Mouse (Mus musculus): Measurements from ENCODE around the gene Zfp553. TPM values are rescaled to one million over a fixed set of nuclear protein-coding genes. Genes with fewer than 3 reads are reported as not detected.
A peak's percentile ranks its signal among the peaks of the same experiment; 100 is the strongest.

Zfp553 gene
- total RNA-seq (2021), result 10 to 100 TPM in 1 of 2 experiments, 1 to 10 TPM in 1; 9.2 to 10.8 TPM

DNA sequence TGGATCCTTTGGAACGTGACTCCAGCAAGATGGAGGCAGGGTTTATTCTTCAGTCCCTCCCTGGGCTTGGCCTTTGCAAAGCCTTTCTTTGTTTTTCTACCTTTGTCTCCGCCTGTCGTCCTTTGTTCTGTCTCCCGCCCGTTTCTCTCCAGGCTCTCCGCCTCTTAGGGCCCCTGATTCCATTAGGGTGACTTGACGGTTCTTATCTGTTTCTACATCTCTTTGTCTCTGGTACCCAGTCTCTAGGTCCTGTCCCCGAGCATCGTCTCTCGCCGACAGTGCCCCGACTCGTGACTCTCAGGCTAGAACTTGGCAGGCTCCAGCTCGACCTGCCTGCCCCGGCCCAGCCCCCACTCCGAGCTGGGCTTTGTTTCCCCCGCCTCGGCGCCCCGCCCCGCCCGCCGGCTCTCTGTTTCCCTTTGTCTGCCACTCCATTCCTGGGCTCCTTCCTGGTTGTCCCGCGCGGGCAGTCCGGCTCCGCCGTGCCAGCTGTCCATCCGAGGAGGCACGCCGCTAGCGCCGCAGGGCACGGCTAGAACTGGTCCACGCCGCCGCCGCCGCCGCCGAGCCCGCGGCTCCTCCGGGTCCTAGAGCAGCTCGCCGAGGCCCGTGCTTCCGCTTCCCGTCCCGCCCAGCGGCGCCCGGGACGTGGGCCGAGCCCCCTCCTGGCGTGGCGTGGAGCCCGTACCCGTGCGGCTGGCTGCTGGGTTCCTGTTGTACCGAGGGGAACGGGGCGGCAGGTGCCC is at the start of gene Zfp553, which contains the start of gene Sept1:
Gene Zfp553 (plus strand): TSS at position 440 of the 746 bp plus-strand sequence.
Gene Sept1 (minus strand): TSS at position 509 of the 746 bp plus-strand sequence.
- peak; percentile 85 for DNase-seq

DNA sequence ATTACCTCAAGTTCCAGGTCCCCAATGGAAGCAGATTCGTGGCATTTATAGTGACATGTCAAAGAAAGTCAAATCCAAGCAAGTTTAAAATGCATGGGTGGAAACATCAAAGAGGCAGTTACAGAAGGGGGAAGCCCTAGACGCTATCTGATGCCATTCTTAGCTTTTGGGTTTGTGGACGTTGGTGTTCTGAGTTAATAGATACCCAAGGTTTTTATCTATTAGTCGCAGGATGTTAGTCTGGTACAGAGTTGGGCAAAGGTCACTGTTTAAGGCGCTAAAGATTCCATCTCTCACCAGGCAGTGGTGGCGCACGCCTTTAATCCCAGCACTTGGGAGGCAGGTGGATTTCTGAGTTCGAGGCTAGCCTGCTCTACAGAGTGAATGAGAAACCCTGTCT is 49.5 kb upstream of the Zfp553 start:
- no peak for DNase-seq

DNA sequence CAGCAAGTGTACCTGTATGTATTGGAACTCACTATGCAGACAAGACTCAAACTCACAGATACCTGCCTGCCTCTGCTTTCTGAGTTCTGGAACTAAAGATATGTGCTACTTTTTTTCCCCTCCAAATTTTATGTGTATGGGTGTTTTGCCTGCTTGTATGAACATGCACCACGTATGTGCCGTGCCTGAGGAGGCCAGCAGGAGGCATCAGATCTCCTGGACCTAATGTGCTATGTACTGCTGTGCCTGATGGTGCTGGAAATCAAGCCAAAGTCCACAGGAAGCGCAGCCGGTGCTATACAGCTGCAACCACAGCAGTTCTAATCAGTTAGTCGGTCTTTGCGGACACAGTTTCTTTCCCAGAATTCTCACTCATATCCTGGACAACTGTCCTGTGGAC is 49.0 kb upstream of the Zfp553 start:
- peak; percentile 51 for DNase-seq

DNA sequence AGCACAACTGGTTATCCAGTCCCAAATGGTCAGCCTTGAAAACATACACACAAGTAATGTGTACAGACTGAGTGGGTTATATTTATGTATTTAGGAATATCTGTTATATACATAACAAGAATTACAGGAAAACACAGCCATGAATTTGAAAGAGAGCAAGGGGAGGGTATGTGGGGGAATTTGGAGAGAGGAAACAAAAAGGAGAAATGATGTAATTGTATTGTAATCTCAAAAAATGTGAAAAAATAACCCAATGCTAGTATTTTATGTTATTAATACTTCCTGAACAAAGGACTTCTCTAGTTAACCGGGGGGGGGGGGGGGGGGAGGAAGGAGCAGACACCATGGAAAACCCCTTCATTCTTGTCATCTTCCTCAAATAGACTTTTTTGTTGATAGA is 48.1 kb upstream of the Zfp553 start:
- no peak for DNase-seq

DNA sequence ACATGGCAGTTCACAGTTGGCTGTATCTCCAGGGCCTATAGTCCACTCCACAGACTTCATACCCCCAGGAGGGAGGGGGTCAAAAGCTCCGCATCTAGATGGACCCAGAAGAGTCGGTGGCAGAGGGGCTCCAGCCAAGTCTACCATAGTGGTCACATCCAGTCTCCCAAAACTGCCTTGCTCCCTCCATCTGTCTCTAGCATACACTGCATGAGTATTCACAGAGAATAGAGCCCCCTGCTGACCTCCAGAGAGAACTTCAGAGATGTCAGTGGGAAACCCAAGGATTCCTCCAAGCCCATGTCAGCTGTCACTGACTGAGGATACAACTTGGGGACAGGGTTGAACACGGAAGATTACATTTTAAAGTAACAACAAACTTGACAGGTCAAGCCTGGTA is 47.3 kb upstream of the Zfp553 start:
- DNase-seq, result no peak

DNA sequence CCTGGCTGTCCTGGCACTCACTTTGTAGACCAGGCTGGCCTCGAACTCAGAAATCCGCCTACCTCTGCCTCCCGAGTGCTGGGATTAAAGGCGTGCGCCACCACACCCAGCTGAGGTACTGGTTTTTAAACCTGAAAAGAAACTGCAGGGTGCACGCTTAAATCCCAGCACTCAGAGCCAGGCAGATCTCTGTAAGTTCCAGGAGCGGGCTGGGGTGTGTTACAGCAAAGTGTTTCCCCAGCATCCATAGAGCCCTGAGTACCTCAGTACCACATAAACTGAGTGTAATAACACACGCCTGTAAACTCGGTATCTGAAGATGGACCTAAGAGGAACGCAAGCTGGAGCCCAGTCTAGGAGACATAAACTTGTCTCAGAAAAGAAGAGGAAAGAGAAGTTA is 45.5 kb upstream of the Zfp553 start:
- DNase-seq, result no peak

DNA sequence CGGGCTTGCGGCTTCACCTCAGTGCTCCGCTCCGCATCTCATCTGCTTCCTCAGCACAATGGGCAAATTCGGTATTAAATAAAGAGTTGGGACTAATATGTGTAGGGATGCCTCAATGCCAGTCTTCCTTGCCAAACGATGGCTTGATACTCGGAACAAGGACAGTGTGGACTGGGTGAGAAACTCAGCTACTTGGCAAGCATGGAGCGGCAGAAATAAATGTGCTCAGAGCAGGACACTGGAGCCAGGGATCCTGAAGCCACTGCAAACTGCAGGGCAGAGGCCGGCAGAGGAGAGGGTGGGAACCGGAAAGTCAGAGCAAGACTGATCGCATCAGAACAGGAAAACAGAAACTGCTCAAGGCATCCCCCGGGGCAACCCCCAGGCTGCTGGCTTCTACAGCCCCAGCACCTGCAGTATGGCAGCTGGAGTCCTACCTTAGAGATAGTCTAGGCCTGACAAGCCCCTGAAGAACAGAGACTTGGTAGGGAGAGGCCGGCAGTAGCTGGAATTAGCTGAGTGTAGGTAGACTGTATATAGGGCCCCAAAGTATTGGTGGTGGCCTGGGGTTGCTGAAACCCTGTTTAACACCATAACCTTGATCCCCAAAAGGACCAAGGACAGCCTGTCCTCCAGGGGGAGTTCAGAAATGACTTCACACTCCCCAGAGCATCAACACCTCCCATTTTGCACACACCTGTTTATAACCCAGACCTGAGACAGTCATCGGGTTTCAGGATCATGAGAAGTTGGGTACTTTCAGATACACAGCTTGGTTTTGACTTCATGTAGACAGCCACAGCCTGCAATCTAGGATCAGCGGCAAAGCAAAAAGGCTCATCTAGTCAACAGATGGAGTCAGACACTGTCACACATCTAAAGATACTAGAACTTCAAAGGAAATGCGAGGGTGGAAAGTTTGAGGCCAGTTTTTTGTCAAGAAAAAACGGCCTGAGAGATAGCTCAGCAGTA is 44.3 kb upstream of the Zfp553 start:
- no peak for DNase-seq

DNA sequence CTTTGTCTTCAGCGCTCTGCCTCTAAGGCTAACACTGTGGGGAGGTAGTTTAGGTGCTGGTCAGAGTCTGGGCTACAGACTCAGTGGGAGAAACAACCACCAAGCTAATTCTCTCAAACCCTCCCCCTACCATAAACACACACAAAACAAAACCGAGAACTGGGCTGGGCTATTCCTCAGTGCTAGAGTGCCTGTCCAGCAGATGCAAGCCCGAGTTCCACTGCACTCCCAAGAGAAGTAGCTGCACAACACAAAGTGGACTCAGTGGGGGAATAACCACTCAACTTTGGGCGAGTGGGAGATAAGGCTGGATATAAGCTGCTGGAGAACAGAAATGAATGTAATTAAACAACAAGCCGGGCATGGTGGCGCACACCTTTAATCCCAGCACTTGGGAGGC is 42.2 kb upstream of the Zfp553 start:
- DNase-seq, result no peak

DNA sequence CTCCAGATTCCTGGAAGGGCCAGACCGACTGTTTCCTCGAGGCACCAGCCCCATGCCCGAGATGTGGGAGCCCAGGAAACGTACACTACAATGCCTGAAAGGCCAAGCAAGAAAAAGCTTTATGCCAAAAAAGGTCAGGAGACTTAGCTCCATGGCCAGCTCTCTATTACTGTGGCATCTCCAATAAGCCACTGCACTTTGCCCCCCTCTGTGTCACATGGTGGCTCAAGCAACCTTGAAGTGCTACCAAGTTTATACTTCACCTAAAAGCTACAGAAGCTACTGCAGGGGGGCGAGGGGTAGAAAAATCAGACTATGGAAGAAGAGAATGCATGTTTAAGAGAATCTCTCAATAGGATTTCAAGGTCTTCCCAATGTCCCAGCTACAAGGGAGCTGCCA is 39.9 kb upstream of the Zfp553 start:
- DNase-seq, result no peak

DNA sequence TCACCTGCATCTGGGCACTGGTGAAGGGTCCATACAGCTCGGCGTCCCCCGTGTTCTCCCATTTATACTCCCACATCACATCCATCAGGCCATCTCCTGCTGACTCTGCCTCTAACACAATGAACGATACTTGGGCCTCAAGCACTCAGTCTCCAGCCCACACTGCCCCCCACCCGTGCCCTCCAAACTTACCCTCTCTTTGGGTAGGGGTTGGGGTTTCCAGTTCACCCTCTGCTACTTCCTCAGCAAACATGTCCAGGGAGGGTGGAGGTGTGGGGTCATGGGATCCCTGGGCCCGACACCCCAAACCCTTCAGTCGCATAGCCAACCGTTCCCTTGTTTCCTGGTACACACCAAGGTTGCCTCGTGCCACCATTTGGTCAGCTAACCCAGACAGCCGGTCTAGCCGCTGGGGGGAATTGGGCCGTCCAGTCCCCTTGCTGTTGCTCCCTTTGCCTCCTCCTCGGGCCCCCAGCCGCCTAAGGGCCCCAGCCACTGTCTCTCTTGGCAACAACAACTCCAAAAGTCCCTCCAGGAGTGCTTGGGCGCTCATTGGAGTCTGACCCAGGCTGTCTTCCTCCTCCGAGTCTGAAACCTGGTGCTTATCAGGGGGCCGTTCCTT is 38.7 kb upstream of the Zfp553 start:
- DNase-seq, result no peak

DNA sequence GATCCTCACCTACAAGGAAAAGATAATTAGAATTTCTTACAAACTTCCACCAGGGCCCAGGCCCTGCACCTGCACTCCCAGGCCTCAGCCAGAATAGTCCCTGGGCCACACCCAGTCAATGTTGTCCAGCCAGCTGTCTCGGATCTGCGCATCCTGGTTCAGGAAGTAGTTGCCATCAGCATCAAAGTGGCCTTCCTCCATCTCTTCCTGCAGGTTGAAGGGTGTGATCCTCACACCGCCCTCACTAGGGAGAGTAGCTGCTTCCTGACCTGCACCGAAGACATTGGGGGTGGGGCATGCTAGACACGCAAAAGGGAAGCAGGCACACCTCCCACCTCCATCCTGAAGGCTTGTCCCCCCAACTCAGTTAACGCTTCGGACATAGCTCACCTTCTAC is 38.2 kb upstream of the Zfp553 start:
- no peak for DNase-seq

DNA sequence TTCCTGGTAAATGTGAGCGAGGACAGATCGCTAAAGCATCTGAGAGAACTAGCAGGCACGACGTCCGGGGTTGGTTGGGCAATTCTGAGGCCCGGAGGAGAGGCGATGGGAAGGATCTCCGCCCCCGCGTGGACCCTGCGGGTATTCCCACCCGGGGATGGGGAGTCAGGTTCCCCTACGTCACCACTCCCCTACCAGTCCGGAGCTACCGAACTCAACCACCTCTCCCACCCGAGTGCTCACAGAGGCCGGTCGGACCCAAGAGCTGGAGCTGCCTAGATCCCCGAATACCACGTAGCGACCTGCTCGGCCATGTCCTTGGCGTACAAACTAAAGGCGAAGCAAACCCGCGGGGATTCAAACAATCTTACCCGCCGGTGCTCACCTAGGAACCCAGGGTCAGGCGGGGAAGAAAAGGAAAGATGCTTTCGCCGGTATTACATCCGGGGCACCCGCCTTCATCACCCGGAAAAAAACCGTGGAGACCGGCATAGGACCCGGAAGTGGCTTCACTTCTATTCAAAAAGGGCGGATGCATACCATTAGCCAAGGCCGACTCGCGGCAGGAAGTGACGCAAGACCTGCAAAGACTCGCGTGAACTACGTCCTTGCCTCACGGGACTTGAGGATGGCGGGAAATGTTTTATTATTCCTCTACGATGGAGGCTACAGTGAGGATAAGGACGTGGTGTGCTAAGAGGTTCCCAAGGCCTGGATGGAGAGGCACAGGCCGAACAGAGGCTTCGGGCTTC is 37.1 kb upstream of the Zfp553 start, which contains the start of gene Cd2bp2:
Gene Cd2bp2 (minus strand): TSS at position 507 of the 752 bp plus-strand sequence.
- DNase-seq, result peak; percentile 95

DNA sequence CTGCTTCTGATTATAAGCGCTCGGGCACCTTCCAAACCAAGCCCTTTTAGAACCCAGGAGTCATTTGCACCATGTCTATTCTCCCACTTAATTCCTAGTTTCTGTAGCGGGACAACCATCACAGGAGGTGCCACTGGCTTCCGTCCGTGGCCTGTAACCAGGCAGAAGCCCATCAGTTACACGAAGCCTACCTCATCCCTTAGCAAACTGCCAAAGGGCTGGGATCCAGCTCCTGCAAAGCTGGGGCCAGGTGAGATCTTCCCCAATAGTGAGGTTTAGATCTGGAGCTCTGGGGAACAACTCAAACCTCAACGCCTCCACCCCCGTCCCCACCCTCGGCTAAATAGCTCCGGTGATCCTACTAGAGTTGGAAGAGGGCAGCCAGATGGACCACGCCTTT is 36.4 kb upstream of the Zfp553 start:
- no peak for DNase-seq

DNA sequence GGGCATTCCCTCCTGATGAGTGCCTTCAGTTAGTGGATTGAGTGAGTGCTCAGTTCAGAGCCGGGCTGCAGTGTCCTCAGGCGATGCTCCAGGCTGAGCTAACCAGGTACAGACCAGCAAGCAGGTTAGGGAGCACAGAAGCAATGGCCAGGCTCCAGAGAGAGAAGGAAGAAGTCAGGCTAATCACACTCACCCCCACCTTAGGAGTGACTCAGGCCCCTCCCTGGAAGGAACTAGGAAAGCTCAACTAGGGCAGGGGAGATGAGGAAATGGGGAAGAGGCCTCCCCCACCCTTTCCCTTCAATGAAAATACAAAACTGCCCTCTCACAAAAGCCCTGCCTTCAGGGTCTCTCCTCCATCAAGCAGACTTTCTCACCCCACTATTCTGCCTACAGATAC is 26.3 kb upstream of the Zfp553 start:
- DNase-seq, result no peak

DNA sequence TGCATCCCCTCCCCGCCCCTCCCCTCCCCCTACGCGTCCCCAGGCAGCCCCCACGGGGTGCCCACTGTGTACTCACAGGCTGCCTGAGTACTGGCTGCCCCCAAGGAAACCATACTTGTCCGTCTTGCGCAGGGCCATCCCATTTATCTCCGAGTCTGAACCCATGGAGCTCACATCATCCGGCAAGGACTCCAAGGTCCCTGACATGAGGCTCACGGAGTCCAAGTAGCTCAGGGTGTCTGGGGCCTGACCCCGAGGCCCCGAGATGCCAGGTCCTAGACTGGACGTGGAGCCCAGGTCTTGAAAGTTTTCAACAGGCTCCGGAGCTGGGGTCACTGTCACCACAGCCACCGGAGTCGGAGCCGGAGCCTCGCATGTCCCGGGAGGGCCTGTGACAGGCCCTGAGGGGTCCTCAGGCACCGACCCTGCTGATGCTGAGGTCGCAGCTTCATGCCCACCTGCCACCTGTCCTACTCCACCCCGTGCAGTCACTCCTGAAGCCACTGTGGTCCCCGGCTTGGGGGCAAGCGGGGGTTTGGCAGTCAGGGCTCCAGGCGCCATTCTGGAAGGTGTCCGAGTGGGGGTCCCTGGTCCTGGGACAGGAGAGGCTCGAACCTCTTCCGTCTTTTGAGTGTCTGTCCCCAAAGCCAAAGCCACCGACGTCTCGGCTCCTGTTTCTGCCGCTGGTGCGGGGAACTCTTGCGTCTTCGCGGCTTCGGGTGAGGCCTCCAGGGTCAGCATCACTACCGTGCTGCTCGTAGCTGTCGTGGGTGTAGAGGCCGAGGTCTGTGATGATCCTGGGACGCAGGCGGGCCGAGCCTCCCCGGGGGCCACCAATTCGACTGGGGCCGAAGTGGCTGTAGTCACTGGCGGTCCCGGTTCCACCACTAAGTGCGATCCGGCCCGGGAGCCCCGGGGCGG is 25.2 kb upstream of the Zfp553 start:
- DNase-seq, result no peak

DNA sequence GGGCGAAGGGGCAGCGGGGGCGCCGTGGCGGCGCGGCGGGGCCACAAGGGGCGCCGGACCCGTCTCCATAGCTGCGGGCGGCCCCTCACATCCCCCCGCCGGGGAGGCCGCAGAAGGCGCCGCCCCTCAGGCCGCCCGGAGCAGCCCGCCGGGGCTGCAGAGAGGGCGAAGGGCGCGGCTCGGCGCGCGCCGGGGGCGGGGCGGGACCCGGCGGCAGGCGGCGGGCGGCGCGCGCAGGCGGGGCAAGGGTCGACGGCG is 24.6 kb upstream of the Zfp553 start, which contains the start of gene Tbc1d10b:
Gene Tbc1d10b (minus strand): TSS at position 174 of the 258 bp plus-strand sequence.
- DNase-seq, result no peak

DNA sequence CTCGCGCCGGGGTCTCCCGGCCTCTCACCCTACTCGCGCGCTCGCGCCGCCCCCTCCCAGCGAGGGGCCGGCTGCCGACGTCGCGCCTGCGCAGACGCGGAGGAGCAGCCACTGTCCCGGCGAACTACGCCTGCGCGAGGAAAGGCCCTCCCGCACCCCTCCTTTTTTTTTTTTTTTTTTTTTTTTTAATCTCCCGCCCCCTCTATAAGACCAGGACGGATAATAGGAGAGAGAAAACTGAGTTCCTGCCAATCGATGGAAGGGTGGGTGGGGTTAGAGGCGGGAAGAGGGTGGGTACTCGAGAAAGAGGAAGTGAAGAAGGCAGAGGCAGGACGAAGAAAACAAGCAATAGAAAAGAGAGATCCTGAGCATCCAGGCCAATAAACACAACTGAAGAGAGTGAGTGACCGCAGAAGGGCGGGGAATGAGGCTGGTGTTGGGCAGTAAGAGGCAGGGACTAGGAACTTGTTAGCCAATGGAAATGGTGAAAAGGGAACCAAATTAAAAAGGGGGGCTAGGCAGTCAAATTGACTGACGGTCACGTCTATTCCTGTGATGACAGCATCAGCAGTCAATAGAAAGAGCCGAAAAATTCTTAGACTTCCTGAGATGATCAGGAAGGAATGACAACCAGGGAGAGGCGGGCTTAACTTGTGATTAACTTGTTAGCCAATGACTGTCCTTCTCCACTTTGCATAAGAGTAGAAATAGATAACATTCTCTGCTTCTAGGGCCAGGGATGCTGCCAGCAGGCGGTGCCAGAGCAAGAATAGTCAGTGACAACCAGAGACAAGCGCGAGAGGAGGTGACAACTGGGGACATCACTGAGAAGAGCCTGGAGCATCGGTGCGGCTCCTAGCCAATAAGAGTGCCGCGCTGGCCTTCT is 24.1 kb upstream of the Zfp553 start, which contains the start of gene Mylpf:
Gene Mylpf (plus strand): TSS at position 338 of the 886 bp plus-strand sequence.
- peak; percentile 96 for DNase-seq

DNA sequence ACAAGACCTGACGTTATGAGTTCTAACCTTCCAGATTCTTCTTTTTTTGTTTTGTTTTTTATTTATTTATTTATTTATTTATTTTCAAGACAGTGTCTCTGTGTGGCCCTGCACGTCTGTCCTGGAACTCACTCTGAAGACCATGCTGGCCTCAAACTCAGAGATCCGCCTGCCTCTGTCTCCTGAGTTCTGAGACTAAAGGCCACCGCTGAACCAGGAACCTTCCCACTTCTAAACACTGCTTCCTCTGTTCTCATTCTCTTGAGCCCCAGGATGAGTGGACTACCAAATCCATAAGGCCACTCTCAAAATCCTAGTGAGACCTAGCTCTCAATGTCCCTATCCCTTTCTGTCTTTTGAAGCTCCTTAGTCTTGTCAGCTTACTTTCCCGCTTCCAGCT is 23.0 kb upstream of the Zfp553 start:
- DNase-seq, result no peak

DNA sequence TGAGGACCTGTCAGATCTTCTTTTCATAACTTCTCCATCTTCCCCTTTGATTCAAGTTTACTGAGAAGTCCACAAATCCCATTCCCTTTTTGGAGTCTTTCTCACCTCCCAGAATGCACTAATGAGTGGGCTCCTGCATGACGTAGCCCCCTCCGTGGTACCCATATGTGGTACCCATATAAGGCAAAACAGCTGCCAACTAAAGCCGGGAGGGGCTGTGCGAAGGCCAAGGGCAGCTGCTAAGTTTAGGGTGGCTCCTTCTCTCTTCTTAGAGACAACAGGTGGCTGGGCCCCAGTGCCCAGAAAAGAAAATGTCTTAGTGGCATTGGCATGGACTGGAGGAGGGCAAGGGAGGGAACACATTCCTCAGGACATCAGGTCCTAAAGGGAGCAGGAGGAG is 22.6 kb upstream of the Zfp553 start:
- no peak for DNase-seq

Data from heart, postnatal 4 days (tissue).